Mouse (Mus musculus): ENCODE data around the gene Pon3. TPM values are rescaled to one million over a fixed set of nuclear protein-coding genes. Genes with fewer than 3 reads are reported as not detected.

Gene Pon3
- polyA plus RNA-seq, 1 experiment from 2014 or later: 62.9 TPM

DNA sequence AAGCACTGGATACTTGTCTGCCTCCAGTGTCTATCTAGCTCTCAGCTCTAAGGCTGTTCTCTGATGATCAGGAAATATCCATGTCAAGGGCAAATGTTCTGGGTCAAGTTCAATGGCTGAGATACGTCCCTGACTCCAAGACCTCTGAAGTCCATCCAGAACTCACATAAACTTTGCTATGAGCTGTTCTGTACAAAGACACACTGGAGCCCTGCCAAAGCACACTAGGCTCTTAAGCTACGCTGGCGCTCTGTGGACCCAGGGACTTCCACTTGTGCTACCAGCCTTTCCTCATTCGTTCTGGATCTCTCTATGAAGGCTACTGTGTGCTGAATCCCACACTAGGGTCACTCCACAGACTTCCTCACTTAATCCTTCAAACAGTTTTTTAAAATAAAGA, 66.6 kb downstream of the Pon3 start:
- no peaks in the 10 kb centered on the region for H3K9me3 ChIP-seq (ENCODE audit: control insufficient read depth)
- no peaks in the 10 kb centered on the region for H3K27me3 ChIP-seq (replicated peaks; ENCODE audit: control insufficient read depth, insufficient read depth, low read length)
- no peak for ATAC-seq
- H3K36me3 ChIP-seq (ENCODE audit: control insufficient read depth, insufficient read depth): no peaks in the 10 kb centered on the region
- H3K4me2 ChIP-seq (replicated peaks; ENCODE audit: low read depth): no peak overlapping the region
- no peak overlapping the region for H3K9ac ChIP-seq (ENCODE audit: low read depth, low read length)
- 58% methylated on average over 4 of the region's 4 CpGs for WGBS
- no peaks in the 10 kb centered on the region for H3K4me1 ChIP-seq (replicated peaks; ENCODE audit: control insufficient read depth, insufficient read depth, low read length)
- H3K27ac ChIP-seq (ENCODE audit: low read depth, low read length): no peak overlapping the region
- TF ChIP-seq CTCF (IDR thresholded peaks at IDR 0.05; ENCODE audit: low read depth): no peak
- H3K4me3 ChIP-seq (ENCODE audit: low read depth, low read length): no peak overlapping the region

DNA sequence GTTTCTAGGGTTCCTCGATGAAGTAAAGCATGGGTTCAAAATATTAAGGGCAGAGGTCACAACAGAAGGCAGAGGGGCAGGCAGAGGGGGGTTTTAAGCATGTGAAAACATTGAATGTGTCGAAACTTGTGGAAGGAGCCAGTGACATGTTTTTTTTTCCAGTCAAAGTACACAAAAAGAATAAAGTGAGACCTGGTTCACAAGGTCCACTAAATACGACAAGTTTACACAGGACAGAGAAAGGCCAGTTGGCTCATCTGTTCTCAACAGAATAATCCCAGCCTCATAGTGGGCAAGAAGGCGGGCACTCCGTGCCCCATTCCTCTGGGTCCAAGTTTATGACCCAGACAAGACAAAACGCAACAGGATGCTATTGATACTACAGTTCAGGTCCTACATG, 67.1 kb downstream of the Pon3 start:
- Histone ChIP-seq H3K9ac (ENCODE audit: low read depth, low read length) (no peak overlapping the region), H3K36me3 (ENCODE audit: control insufficient read depth, insufficient read depth) (no peaks in the 10 kb centered on the region), H3K27ac (ENCODE audit: low read depth, low read length) (no peak overlapping the region), H3K9me3 (ENCODE audit: control insufficient read depth) (no peaks in the 10 kb centered on the region), H3K27me3 (replicated peaks; ENCODE audit: control insufficient read depth, insufficient read depth, low read length) (no peaks in the 10 kb centered on the region), H3K4me3 (ENCODE audit: low read depth, low read length) (no peak overlapping the region), H3K4me1 (replicated peaks; ENCODE audit: control insufficient read depth, insufficient read depth, low read length) (no peaks in the 10 kb centered on the region), H3K4me2 (replicated peaks; ENCODE audit: low read depth) (no peak overlapping the region)
- TF ChIP-seq CTCF (IDR thresholded peaks at IDR 0.05; ENCODE audit: low read depth): no peak
- no peak for ATAC-seq
- 67% methylated on average over 6 of the region's 6 CpGs for whole genome bisulfite sequencing

DNA sequence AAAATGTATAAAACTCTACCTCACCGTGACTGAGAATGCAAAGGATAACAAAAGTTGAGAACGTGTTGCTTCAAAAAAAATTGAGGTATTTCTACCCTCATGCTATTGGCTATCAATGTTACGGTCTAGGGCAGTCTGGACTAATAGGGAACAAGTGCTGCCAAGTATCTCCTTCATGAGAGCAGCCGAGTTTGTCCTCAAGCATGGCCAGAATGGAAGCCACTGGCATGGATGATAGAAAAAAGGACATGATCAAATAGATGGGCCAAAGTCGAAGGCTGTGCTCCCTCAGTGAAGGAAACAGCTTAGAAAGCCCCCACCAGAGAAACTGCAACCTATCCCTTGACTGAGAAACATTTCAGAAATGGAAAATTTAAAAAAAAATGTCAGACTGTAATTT, 68.0 kb downstream of the Pon3 start:
- Histone ChIP-seq H3K9ac (ENCODE audit: low read depth, low read length) (no peak overlapping the region), H3K4me1 (replicated peaks; ENCODE audit: control insufficient read depth, insufficient read depth, low read length) (no peaks in the 10 kb centered on the region), H3K27me3 (replicated peaks; ENCODE audit: control insufficient read depth, insufficient read depth, low read length) (no peaks in the 10 kb centered on the region), H3K27ac (ENCODE audit: low read depth, low read length) (no peak overlapping the region), H3K4me2 (replicated peaks; ENCODE audit: low read depth) (no peak overlapping the region), H3K36me3 (ENCODE audit: control insufficient read depth, insufficient read depth) (no peaks in the 10 kb centered on the region), H3K4me3 (ENCODE audit: low read depth, low read length) (no peak overlapping the region), H3K9me3 (ENCODE audit: control insufficient read depth) (no peaks in the 10 kb centered on the region)
- 83% methylated on average over 5 of the region's 5 CpGs for WGBS
- TF ChIP-seq CTCF (IDR thresholded peaks at IDR 0.05; ENCODE audit: low read depth): no peak
- no peak for ATAC-seq

DNA sequence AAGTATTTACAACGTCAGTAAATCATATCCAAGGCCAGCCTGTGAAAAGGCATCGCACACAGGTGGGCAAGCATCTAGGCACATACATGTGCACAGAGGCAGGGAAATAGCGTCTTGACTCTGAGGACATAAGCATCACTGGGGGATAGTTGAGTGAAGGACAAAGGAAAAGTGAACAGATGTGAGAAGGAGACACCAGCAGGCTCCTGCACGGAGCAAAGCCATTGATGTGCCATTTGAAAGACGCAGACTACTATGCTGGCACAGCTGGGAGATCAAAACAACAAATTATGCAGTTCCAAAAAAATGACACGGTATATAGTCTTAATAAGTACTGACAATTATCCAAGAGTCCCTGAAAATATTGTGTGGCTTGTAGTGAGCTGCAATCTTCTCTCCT, 68.5 kb downstream of the Pon3 start:
- TF ChIP-seq CTCF (IDR thresholded peaks at IDR 0.05; ENCODE audit: low read depth): no peak
- ATAC-seq: no peak
- Histone ChIP-seq H3K27ac (ENCODE audit: low read depth, low read length) (no peak overlapping the region), H3K36me3 (ENCODE audit: control insufficient read depth, insufficient read depth) (no peaks in the 10 kb centered on the region), H3K4me3 (ENCODE audit: low read depth, low read length) (no peak overlapping the region), H3K27me3 (replicated peaks; ENCODE audit: control insufficient read depth, insufficient read depth, low read length) (no peaks in the 10 kb centered on the region), H3K9ac (ENCODE audit: low read depth, low read length) (no peak overlapping the region), H3K4me1 (replicated peaks; ENCODE audit: control insufficient read depth, insufficient read depth, low read length) (no peaks in the 10 kb centered on the region), H3K9me3 (ENCODE audit: control insufficient read depth) (no peaks in the 10 kb centered on the region), H3K4me2 (replicated peaks; ENCODE audit: low read depth) (no peak overlapping the region)
- 82% methylated on average over 6 of the region's 6 CpGs for WGBS

DNA sequence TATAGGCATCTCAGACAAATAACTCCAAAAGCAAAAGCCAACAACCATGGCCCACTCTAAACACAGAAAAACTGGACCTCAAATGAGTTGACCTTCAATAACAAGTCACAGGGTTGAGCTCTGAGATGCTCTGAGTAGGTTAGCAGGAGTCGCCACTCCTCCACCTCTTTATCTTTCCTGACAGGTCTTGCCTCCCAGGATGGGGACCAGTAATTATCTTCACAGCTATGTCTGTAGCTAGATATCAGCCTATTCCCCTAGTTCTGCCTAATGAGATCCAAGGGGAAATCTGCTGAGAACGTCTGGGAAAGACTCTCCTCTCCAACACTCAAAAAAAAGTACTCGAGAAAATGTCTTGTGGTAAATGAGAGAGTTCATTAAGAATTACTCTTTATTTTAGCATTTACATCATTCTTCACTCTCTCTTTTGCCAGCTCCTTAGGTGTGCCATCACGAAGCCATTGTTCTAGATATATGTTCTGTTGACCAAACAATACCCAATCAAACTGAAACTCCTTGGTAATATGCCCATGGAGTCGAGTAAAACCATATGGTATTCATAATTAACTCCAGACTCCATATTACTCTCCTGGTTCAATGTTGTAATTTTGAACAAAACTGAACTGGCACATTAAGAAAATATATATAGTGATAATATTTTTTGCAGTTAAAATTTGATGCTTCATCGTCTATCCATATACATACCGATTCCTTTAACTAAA, 69.7 kb downstream of the Pon3 start:
- no peak overlapping the region for H3K27ac ChIP-seq (ENCODE audit: low read depth, low read length)

DNA sequence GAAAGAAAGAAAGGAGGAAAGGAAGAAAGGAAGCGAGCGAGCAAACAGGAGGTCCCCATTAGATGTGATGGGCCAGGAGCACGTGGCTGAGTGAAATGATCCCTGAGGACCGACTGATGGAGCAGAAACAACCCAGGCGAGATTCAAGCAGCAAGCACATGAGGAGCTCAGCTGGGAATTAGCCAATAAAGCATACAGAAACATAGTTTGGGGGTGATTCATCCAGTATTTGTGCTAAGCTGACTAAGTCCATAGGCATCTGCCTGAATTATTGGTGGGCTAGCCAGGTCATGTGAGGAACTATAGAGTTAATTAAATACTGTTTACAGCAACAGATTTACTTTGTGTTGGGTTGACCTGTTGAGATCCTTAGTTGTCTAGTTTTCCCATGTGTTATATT, 75.4 kb downstream of the Pon3 start:
- no peaks in the 10 kb centered on the region for H3K9me3 ChIP-seq (ENCODE audit: control insufficient read depth)
- H3K4me3 ChIP-seq (ENCODE audit: low read depth, low read length): no peak overlapping the region
- H3K4me1 ChIP-seq (replicated peaks; ENCODE audit: control insufficient read depth, insufficient read depth, low read length): no peaks in the 10 kb centered on the region
- ATAC-seq: no peak
- no peak overlapping the region for H3K27ac ChIP-seq (ENCODE audit: low read depth, low read length)
- WGBS: 76% methylated on average over 5 of the region's 5 CpGs
- H3K36me3 ChIP-seq (ENCODE audit: control insufficient read depth, insufficient read depth): no peaks in the 10 kb centered on the region
- no peak overlapping the region for H3K4me2 ChIP-seq (replicated peaks; ENCODE audit: low read depth)
- H3K27me3 ChIP-seq (replicated peaks; ENCODE audit: control insufficient read depth, insufficient read depth, low read length): no peaks in the 10 kb centered on the region
- no peak overlapping the region for H3K9ac ChIP-seq (ENCODE audit: low read depth, low read length)
- TF ChIP-seq CTCF (IDR thresholded peaks at IDR 0.05; ENCODE audit: low read depth): no peak

More for the DNA sequence above, 69.7 kb downstream of the Pon3 start:
- H3K4me1 ChIP-seq (replicated peaks; ENCODE audit: control insufficient read depth, insufficient read depth, low read length): no peaks in the 10 kb centered on the region
- no peaks in the 10 kb centered on the region for H3K27me3 ChIP-seq (replicated peaks; ENCODE audit: control insufficient read depth, insufficient read depth, low read length)
- H3K9ac ChIP-seq (ENCODE audit: low read depth, low read length): no peak overlapping the region
- H3K4me3 ChIP-seq (ENCODE audit: low read depth, low read length): no peak overlapping the region
- WGBS: 85% methylated on average over 7 of the region's 7 CpGs
- no peak for TF ChIP-seq CTCF (IDR thresholded peaks at IDR 0.05; ENCODE audit: low read depth)
- no peaks in the 10 kb centered on the region for H3K36me3 ChIP-seq (ENCODE audit: control insufficient read depth, insufficient read depth)
- no peak overlapping the region for H3K4me2 ChIP-seq (replicated peaks; ENCODE audit: low read depth)
- ATAC-seq: no peak
- no peaks in the 10 kb centered on the region for H3K9me3 ChIP-seq (ENCODE audit: control insufficient read depth)

Measured in intestine, postnatal 0 days (tissue).